Mouse (Mus musculus): ENCODE data around the gene Cntnap5b. TPM values are rescaled to one million over a fixed set of nuclear protein-coding genes. Genes with fewer than 3 reads are reported as not detected.

Gene Cntnap5b
- polyA plus RNA-seq, 1 experiment = not detected

DNA sequence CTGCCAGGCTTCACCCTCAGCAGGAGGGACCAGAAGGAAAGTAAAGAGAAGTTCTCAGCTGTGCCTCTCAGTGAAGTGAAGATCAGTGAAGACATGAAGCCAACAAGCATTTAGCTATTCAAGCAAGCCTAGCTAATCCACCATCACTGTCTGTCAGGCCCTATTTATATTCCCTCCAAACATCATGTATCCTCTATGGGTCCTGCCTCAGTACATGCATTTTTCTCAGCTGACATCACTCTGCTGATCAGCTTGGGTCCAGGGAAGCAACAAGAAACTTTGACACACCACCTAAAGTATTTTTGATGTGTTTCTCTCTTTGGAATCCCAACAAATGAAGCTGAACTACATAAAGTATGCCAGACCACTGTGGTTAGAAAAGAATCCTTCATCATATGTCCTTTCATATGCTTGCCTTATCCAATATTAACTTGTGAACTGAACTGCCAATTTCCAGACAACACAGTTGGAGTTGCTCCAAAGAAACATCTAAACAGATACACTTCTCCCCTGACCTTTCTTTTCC lies 349.9 kb downstream of the Cntnap5b start:
- no peak for TF ChIP-seq POLR2A (IDR thresholded peaks at IDR 0.05; ENCODE audit: insufficient read depth, low read depth, low read length)
- no peak for TF ChIP-seq CTCF (IDR thresholded peaks at IDR 0.05; ENCODE audit: insufficient read depth, low read depth, low read length)

DNA sequence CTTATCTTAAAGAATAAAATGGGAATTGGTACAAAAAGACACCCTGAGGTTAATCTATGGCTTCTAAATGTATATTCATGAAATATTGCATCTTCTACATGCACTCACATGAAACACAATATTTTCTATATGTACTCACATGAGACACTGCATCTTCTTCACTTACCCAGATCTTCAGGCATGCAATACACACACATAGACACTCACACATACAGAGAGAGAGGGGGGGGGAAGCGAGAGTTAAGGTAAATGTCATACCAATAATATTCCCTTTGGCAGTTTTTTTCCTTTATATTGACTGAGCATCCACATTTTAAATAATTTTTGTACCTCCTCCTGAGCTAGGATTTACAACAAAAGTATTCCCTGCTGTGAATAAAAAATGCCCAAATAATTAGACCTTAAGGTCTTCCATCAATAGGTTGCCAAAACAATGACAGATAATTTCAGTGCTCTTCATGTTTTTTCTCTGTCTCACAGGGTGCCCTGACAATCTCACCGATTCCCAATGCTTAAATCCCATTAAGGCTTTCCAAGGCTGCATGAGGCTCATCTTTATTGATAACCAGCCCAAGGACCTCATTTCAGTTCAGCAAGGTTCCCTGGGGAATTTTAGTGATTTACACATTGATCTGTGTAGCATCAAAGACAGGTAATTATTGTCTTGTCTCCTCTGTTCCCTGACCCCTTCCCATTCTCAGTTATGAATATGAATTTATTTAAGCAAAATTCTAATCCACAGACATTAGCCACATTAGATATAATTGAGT lies 391.2 kb downstream of the Cntnap5b start:
- H3K27ac ChIP-seq (ENCODE audit: insufficient read depth, low read depth, low read length) = no peak overlapping the region
- WGBS = 56% methylated on average over 2 of the region's 2 CpGs
- TF ChIP-seq POLR2A (IDR thresholded peaks at IDR 0.05; ENCODE audit: insufficient read depth, low read depth, low read length) = no peak
- TF ChIP-seq CTCF (IDR thresholded peaks at IDR 0.05; ENCODE audit: insufficient read depth, low read depth, low read length) = no peak
- H3K4me3 ChIP-seq (ENCODE audit: insufficient read depth, low read depth, low read length) = no peak overlapping the region
- H3K4me1 ChIP-seq (ENCODE audit: control insufficient read depth, insufficient read depth, low read length) = no peaks in the 10 kb centered on the region

More for the DNA sequence above, 349.9 kb downstream of the Cntnap5b start:
- Histone ChIP-seq H3K4me3 (ENCODE audit: insufficient read depth, low read depth, low read length) (no peak overlapping the region), H3K4me1 (ENCODE audit: control insufficient read depth, insufficient read depth, low read length) (no peaks in the 10 kb centered on the region), H3K27ac (ENCODE audit: insufficient read depth, low read depth, low read length) (no peak overlapping the region)

DNA sequence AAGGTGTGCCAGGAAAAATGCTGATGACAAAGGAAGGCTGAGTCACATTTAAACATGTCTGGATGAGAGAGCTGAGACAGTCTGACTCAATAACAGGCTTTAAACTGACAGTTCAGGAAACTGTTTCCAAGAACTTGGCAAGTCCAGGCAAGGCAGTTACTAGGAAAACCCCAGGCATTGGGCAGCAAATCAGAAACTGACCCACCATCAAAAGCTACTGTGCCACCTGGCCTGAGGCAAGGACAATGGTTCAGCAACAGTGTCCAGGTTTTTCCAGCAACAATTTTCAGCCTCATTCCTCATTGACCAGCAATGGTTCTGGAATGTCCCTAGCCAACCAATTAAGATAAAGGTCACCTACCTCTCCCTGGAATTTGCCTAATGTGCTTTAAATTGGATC lies 399.0 kb downstream of the Cntnap5b start:
- Histone ChIP-seq H3K4me1 (ENCODE audit: control insufficient read depth, insufficient read depth, low read length) (no peaks in the 10 kb centered on the region), H3K27ac (ENCODE audit: insufficient read depth, low read depth, low read length) (no peak overlapping the region), H3K4me3 (ENCODE audit: insufficient read depth, low read depth, low read length) (no peak overlapping the region)
- TF ChIP-seq POLR2A (IDR thresholded peaks at IDR 0.05; ENCODE audit: insufficient read depth, low read depth, low read length) (no peak), CTCF (IDR thresholded peaks at IDR 0.05; ENCODE audit: insufficient read depth, low read depth, low read length) (no peak)

DNA sequence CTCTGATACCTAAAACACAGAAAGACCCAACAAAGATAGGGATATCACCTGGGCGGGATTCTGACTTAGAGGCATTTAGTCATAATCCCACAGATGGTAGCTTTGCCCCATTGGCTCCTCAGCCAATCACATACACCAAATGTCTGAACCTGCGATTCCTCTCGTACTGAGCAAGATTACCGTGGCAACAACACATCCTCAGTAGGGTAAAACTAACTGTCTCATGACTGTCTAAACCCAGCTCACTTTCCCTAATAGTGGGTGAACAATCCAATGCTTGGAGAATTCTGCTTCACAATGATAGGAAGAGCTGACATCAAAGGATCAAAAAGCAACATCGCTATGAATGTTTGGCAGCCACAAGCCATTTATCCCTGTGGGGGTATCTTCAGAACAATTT lies 407.5 kb downstream of the Cntnap5b start:
- 89% methylated on average over 5 of the region's 5 CpGs for WGBS
- TF ChIP-seq POLR2A (IDR thresholded peaks at IDR 0.05; ENCODE audit: insufficient read depth, low read depth, low read length) (no peak), CTCF (IDR thresholded peaks at IDR 0.05; ENCODE audit: insufficient read depth, low read depth, low read length) (no peak)
- Histone ChIP-seq H3K4me1 (ENCODE audit: control insufficient read depth, insufficient read depth, low read length) (no peaks in the 10 kb centered on the region), H3K4me3 (ENCODE audit: insufficient read depth, low read depth, low read length) (no peak overlapping the region), H3K27ac (ENCODE audit: insufficient read depth, low read depth, low read length) (no peak overlapping the region)

DNA sequence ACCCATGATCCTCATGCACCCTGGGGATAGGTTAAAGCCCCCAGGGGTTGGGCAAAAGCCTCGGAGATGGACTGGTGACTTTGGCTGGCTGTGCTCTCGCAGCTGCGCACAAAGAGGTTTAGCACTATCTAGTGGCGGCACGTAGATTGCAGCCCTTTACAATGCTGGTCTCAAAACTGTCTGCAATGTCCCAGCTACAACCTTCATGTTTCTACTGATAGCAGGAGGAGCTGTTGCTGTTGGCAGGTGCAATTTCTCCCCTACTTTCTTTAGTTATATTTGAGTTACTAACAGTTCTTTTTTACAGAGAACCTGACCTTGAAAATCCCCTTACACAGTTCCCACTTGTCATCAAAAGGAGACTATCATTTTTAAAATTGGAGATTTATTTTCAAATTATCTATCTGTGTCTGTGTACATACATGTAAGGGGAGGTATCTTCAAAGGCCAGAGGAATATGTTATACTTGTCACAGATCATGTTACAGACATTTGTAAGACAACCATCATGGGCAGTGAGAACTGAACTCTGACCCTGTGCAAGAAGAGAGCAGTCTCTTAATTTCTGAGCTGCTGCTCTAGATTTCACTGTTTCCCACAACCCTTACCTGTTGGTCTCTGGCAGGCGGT lies 459.5 kb downstream of the Cntnap5b start:
- TF ChIP-seq POLR2A (IDR thresholded peaks at IDR 0.05; ENCODE audit: insufficient read depth, low read depth, low read length) = no peak
- no peak for TF ChIP-seq CTCF (IDR thresholded peaks at IDR 0.05; ENCODE audit: insufficient read depth, low read depth, low read length)
- WGBS = 9% methylated on average over 6 of the region's 6 CpGs
- no peaks in the 10 kb centered on the region for H3K4me1 ChIP-seq (ENCODE audit: control insufficient read depth, insufficient read depth, low read length)
- H3K4me3 ChIP-seq (ENCODE audit: insufficient read depth, low read depth, low read length) = no peak overlapping the region
- no peak overlapping the region for H3K27ac ChIP-seq (ENCODE audit: insufficient read depth, low read depth, low read length)

DNA sequence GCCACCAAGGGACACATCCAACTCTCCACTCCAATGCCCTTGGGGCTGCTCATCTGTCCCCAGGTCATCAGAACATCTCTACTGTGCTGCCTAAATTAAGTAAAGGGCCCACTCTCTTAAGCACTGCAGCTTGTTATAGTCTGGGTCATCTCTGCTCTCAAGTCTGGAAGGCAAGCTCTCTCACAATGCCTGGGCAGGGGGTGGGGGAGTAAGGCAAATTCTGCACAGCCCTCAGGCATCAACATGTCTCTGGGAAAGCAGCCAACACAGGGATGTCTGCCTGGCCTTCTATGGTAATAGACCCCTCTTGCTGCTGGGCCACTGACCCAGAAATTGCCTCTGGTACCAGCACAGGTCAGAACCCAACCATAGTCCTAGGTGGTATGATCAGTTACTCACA lies 479.4 kb downstream of the Cntnap5b start:
- Histone ChIP-seq H3K4me3 (ENCODE audit: insufficient read depth, low read depth, low read length) (no peak overlapping the region), H3K27ac (ENCODE audit: insufficient read depth, low read depth, low read length) (no peak overlapping the region), H3K4me1 (ENCODE audit: control insufficient read depth, insufficient read depth, low read length) (no peaks in the 10 kb centered on the region)
- TF ChIP-seq CTCF (IDR thresholded peaks at IDR 0.05; ENCODE audit: insufficient read depth, low read depth, low read length) = no peak
- no peak for TF ChIP-seq POLR2A (IDR thresholded peaks at IDR 0.05; ENCODE audit: insufficient read depth, low read depth, low read length)

DNA sequence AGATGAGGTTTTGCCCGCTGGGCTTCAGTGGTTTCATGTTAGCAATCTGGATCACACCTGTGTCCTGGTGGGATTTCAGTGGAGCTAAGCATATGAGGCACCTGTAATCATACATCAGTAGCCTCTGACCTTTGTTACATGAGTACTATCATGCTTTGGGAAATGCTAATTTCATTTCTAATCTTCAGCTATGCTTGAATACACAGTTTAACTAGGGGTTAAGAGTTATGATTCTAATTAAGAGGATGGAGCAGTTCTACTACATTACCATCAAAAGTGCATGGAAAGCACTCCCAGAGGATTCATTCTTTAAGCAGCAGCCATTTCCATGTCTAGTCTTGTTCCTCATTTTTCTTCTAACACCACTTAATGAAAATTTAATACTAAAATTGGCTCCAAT lies 538.1 kb downstream of the Cntnap5b start:
- no peak overlapping the region for H3K27ac ChIP-seq (ENCODE audit: insufficient read depth, low read depth, low read length)
- H3K4me3 ChIP-seq (ENCODE audit: insufficient read depth, low read depth, low read length) = no peak overlapping the region
- H3K4me1 ChIP-seq (ENCODE audit: control insufficient read depth, insufficient read depth, low read length) = no peaks in the 10 kb centered on the region
- 92% methylated on average over 1 of the region's 1 CpGs for WGBS
- TF ChIP-seq POLR2A (IDR thresholded peaks at IDR 0.05; ENCODE audit: insufficient read depth, low read depth, low read length) (no peak), CTCF (IDR thresholded peaks at IDR 0.05; ENCODE audit: insufficient read depth, low read depth, low read length) (no peak)

DNA sequence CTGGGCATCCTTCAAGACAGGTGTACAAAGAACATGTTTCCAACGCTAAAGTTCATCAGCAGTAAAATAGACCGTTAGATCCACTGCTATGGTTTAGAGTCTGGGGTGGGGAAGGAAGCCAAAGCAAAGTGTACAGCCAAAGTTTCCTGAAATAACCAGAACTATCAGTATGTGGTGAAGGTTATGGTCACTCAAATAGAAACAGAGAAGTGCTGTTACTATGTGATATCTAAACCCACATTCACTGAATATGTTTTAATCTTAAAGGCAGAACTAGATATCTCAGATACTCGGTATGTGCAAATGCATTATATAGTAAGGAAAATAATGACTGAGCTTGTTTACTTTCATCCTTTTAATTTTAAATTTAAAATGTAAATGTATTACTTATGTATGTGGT lies 558.5 kb downstream of the Cntnap5b start:
- TF ChIP-seq POLR2A (IDR thresholded peaks at IDR 0.05; ENCODE audit: insufficient read depth, low read depth, low read length) (no peak), CTCF (IDR thresholded peaks at IDR 0.05; ENCODE audit: insufficient read depth, low read depth, low read length) (no peak)
- WGBS = 87% methylated on average over 3 of the region's 3 CpGs

DNA sequence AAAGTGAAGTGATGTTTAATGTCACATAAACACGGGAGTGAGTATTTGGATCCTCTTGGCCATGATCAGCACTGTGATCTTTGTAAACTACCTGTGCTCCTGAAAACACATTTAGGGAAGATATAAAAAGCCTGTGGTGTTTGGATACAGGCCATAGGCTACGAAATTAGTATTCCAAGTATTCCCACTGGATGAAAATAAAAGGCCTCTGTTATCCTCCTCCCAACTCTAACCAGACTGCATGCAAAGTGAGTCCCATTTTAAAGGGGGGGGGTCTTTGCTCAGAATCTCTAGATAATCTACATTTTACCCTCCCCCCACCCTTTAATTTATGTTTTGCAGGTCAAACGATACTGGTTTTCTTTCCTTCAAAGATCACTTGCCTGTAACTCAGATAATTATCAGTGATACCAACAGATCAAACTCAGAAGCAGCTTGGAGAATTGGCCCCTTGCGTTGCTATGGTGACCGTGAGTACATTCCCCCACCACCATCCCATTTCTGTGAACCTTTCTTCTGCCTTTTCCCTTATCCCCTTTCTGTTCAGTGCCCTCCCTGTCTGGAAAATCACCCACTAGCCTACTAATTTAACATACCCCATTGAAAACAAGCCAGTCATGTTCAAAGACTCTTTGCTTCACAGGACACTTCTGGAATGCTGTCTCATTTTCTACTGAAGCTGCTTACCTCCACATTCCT lies 597.0 kb downstream of the Cntnap5b start:
- H3K4me3 ChIP-seq (ENCODE audit: insufficient read depth, low read depth, low read length) = no peak overlapping the region
- 35% methylated on average over 5 of the region's 5 CpGs for WGBS

More for the DNA sequence above, 558.5 kb downstream of the Cntnap5b start:
- Histone ChIP-seq H3K4me1 (ENCODE audit: control insufficient read depth, insufficient read depth, low read length) (no peaks in the 10 kb centered on the region), H3K27ac (ENCODE audit: insufficient read depth, low read depth, low read length) (no peak overlapping the region), H3K4me3 (ENCODE audit: insufficient read depth, low read depth, low read length) (no peak overlapping the region)

More for the DNA sequence above, 597.0 kb downstream of the Cntnap5b start:
- Histone ChIP-seq H3K4me1 (ENCODE audit: control insufficient read depth, insufficient read depth, low read length) (no peaks in the 10 kb centered on the region), H3K27ac (ENCODE audit: insufficient read depth, low read depth, low read length) (no peak overlapping the region)
- TF ChIP-seq CTCF (IDR thresholded peaks at IDR 0.05; ENCODE audit: insufficient read depth, low read depth, low read length) = no peak
- TF ChIP-seq POLR2A (IDR thresholded peaks at IDR 0.05; ENCODE audit: insufficient read depth, low read depth, low read length) = no peak
